Comparison of ENCODE assay signal across 10 mouse cellular contexts in genomic region chr2:68301811-68302542, GRCm38 (mm10).
DNase-seq lines count a peak whose midpoint lies in the region; ATAC-seq lines count a peak whose summit lies in the region.
"Had no signal": no experiment of that assay in that cellular context is flagged by ENCODE, and none has a peak within 500 bp of the region (broad histone marks: within the 10 kb centered on the region; RNA-seq: fewer than 3 reads in every experiment).

No protein-coding gene starts in this region.

- ATAC-seq in frontal cortex, adult (ENCODE audit: low TSS enrichment), result peak; percentile 83

- intact Hi-C loops in left cerebral cortex, postnatal 25 days (cut with DNase I), result loop anchor here (10.0 kb wide), 1 partner anchor 267 kb away; no protein-coding TSS in a partner anchor
- intact Hi-C loops in heart, postnatal 14 days (cut with DNase I), result no loop called here

- peak; percentile 58 for DNase-seq in heart, adult 11 months
- no peak for DNase-seq in heart, adult 18-20 months
- peak; percentile 79 for DNase-seq in CD4-positive, CD25-positive, alpha-beta regulatory T cell, adult 2 months (ENCODE audit: low read depth, low spot score)
- peak; percentile 70 to 95 for DNase-seq in left cerebral cortex, postnatal 25 days (ENCODE audit: low spot score in 2 of 2)
- no peak for DNase-seq in gastrocnemius, postnatal 25 days
- DNase-seq in embryo, embryonic 11 days, result no peak
- no peak for DNase-seq in heart, postnatal 14 days
- DNase-seq: B cell, adult 2 months; cerebellum, postnatal 36 days had no signal

Comparison
In these comparisons a context has a peak if more than half of its experiments do, and no peak if none do; other contexts are left out.
1. DNase-seq: peak in heart, adult 11 months (single experiment), CD4-positive, CD25-positive, alpha-beta regulatory T cell, adult 2 months (single experiment) and left cerebral cortex, postnatal 25 days (2 of 2); none in heart, adult 18-20 months (0 of 2), gastrocnemius, postnatal 25 days (single experiment), embryo, embryonic 11 days (single experiment) and heart, postnatal 14 days (0 of 2).